Mouse (Mus musculus): ENCODE measurements around the gene Cd82.

DNA sequence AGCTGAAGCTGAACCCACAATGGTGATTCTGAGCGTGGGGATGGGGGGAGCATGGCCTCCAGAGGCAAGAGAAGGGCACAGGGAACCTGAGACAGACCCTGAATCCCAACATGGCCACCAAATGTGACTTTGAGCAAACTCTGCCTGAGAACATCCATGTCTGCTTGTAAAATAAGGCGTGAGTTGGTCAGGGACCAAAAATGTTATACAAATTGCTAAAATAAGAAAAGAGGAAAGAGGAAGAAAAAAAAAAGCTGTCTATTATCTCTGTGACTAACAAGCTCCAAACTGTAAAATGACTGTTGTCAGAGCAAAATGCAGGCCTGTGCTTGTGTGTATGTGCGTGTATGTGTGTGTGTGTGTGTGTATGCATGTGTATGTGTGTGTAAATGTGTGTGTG lies 30.6 kb upstream of the Cd82 start:
- TF ChIP-seq CTCF (IDR thresholded peaks at IDR 0.05; ENCODE audit: low read depth, low read length) (no peak), POLR2A (IDR thresholded peaks at IDR 0.05; ENCODE audit: borderline replicate concordance, low read depth, low read length) (no peak)
